Mouse (Mus musculus) stomach, embryonic 15.5 days (tissue): ENCODE measurements around the gene Iqcf3. TPM values are rescaled to one million over a fixed set of nuclear protein-coding genes. Genes with fewer than 3 reads are reported as not detected.

Experiments used
- ATAC-seq: fragments of 200-750 bp; cut with Nextera tagmentation; 2 replicates; pipeline ENCODE4 v1.8.0; 2017; ENCODE audit warnings: low read depth, moderate number of reproducible peaks, moderate TSS enrichment; ENCODE audit not compliant: insufficient read depth, low FRiP score
- H3K27ac ChIP-seq: fragments of 300-500 bp; sonication (generic); 2 replicates; pipeline ENCODE4 v1.5.1; 2015; ENCODE audit warnings: mild to moderate bottlenecking, inconsistent platforms
- H3K27me3 ChIP-seq: fragments of 300-500 bp; sonication (generic); replicated peaks from 2 replicates; pipeline ENCODE4 v1.6.1; 2015; ENCODE audit warnings: inconsistent platforms
- H3K36me3 ChIP-seq: fragments of 300-500 bp; sonication (generic); 2 replicates; pipeline ENCODE4 v1.6.1; 2015; ENCODE audit warnings: inconsistent platforms
- H3K4me1 ChIP-seq: fragments of 300-500 bp; sonication (generic); 2 replicates; pipeline ENCODE4 v1.6.1; 2015; ENCODE audit warnings: inconsistent platforms
- H3K4me2 ChIP-seq: fragments of 300-500 bp; sonication (generic); 2 replicates; pipeline ENCODE4 v1.6.1; 2015; ENCODE audit warnings: mild to moderate bottlenecking, inconsistent platforms
- H3K4me3 ChIP-seq: fragments of 300-500 bp; sonication (generic); replicated peaks from 2 replicates; pipeline ENCODE4 v1.5.1; 2015; ENCODE audit warnings: inconsistent platforms
- H3K9ac ChIP-seq: fragments of 300-500 bp; sonication (generic); 2 replicates; pipeline ENCODE4 v1.6.1; 2015; ENCODE audit warnings: inconsistent platforms
- H3K9me3 ChIP-seq: fragments of 300-500 bp; sonication (generic); 2 replicates; pipeline ENCODE4 v1.6.1; 2016; ENCODE audit warnings: inconsistent platforms
- WGBS: fragments of 180-500 bp; shearing (Covaris S2); methylation state at CpG from one replicate; pipeline ENCODE4 v1.1.7; 2015; 5-methylcytosine and 5-hydroxymethylcytosine counted together
- polyA plus RNA-seq: library from polyadenylated mRNA; unstranded; fragments of >200 nt; fragmentation: Nextera tagmentation; extraction: Ambion mirVana; gene quantifications from 2 replicates; pipeline ENCODE4 v1.2.1, GENCODE M21; 2015

The Iqcf3 gene
- polyA plus RNA-seq, 1 experiment from 2014 or later, result not detected

DNA sequence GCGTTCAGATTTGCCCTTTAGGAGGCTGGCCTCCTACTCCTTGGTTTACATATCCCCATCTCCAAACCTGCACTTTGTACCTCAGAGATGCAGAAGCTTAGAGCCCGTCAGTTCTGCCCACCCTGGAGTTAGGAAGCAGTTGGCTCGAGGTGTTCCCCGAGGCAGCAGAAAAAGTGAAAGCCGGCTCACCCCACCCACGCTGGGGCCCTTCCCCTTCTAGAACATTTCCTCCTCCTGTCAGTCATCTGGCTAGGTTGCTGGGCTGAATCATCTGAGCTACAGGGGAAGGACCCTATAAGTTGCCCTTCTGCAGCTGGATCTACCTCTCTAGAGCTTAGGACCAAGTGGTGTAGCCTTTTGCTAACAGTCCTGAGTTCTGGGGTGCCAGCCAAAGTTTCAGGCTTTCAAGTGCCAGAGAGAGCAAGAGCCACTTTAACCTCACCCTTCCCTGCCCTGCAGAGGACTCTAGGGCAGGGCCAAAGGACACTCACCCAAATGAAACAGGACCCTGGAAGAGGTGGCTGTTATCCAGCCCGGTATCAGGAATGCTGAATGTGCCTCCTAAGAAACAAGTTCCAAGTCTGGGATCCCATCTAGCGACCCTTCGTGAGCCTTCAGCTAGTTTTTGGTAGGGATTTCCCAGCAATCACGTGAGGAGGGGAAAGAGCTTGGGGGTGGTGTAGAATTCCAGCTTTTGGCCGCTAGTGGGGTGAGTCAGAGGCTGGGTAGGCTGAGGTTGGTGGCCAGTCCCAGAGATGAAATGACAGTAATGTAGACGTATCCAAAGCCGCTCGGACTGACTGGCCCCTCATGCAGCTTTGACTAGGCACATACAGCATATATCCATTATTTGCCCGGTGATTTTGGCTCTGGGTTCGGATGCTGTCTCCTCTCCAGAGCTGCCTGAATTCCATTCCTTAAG is 85.2 kb downstream of the Iqcf3 start:
- Histone ChIP-seq H3K4me3 (peak overlapping the region; percentile 26), H3K9ac (0 out of 2 replicates have a peak overlapping the region, but pooled peaks have one; percentile 2), H3K4me1 (peaks cover 53% of the 10 kb centered on the region), H3K36me3 (peaks cover 5% of the 10 kb centered on the region; the same call in 1 of the 2 replicates), H3K27me3 (no peaks in the 10 kb centered on the region), H3K4me2 (peak overlapping the region; percentile 57), H3K27ac (peak overlapping the region; percentile 83), H3K9me3 (no peaks in the 10 kb centered on the region)
- peak; percentile 20 for ATAC-seq
- WGBS, result 21% methylated on average over 16 of the region's 16 CpGs

DNA sequence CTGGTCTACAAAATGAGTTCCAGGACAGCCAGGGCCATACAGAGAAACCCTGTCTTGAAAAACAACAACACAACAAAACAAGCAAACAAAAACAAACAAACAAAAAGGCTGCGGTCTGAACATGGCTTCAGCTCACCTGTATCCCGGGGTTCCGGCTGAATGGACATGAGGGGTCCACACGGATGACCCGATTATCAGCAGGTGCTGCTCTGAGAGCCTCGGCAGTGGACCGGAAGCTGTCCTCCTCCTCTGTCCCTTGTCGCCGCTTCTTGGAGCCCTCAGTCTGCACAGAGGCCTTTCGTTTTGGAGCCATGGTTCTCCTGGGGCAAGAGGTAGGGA is 85.8 kb downstream of the Iqcf3 start, which contains the start of gene Rrp9:
Gene Rrp9, plus strand, starts transcription at position 301 of the 339 bp plus-strand sequence.
- Histone ChIP-seq H3K9ac (0 out of 2 replicates have a peak within 1 kb of the TSS, but pooled peaks have one; percentile 2), H3K36me3 (peaks cover under 1% of the 10 kb centered on the region; the same call in 1 of the 2 replicates), H3K4me2 (peak within 1 kb of the TSS; percentile 57), H3K4me3 (peak within 1 kb of the TSS; percentile 26), H3K27me3 (no peaks in the 10 kb centered on the region), H3K4me1 (peaks cover 53% of the 10 kb centered on the region), H3K9me3 (no peaks in the 10 kb centered on the region), H3K27ac (peak within 1 kb of the TSS; percentile 83)
- ATAC-seq, result no peak
- WGBS, result 85% methylated on average over 10 of the region's 10 CpGs

DNA sequence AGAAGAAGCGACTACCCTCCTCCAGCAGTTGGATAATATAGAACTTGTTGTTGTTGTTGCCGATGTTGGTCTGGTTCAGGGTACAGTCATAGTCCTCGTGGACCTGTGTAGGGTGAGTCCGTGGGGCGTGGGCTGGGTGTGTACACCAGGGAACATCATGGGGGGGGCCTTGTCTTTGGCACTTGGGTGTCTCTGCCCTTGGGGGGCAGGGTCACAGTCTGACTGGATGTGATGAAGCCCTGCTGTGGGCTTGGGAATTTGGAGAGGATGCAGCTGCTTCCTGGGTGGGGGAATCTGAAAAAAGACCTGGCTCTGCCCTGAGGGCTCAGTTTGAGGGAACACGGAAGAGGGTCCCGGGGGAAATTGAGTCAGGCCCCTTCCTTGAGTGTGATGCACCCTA is 86.4 kb downstream of the Iqcf3 start:
- 0 out of 2 replicates have a peak overlapping the region, but pooled peaks have one; percentile 57 for H3K4me2 ChIP-seq
- H3K9me3 ChIP-seq, result no peaks in the 10 kb centered on the region
- no peaks in the 10 kb centered on the region for H3K27me3 ChIP-seq
- no peak for ATAC-seq
- H3K4me1 ChIP-seq, result peaks cover 53% of the 10 kb centered on the region
- H3K9ac ChIP-seq, result no peak overlapping the region
- H3K4me3 ChIP-seq, result no peak overlapping the region
- no peak overlapping the region for H3K27ac ChIP-seq
- no peaks in the 10 kb centered on the region for H3K36me3 ChIP-seq
- WGBS, result 63% methylated on average over 7 of the region's 7 CpGs

DNA sequence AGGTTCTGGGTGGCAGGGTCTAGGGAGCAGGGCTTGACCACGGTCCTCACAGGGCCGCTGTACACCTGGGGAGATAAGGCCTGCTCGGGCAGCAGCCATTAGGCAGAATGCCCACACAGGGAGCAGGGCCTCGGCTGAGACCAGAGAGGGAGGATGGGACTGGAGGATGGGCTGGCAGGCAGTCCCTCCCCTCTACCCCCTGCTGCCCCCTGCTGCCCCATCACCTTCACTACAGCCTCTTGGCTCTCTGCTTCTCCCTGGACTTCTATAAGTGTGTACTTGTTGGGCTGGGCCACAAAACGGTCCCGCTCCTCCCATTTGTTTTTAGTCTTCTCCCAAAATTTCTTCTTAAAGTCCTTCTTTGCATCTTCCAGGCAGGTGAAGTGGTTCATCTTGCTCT is 87.0 kb downstream of the Iqcf3 start:
- ATAC-seq, result no peak
- no peak overlapping the region for H3K4me3 ChIP-seq
- peaks cover 53% of the 10 kb centered on the region for H3K4me1 ChIP-seq
- no peak overlapping the region for H3K9ac ChIP-seq
- H3K9me3 ChIP-seq, result no peaks in the 10 kb centered on the region
- no peaks in the 10 kb centered on the region for H3K27me3 ChIP-seq
- no peak overlapping the region for H3K27ac ChIP-seq
- H3K4me2 ChIP-seq, result 0 out of 2 replicates have a peak overlapping the region, but pooled peaks have one; percentile 8
- no peaks in the 10 kb centered on the region for H3K36me3 ChIP-seq
- 10% methylated on average over 6 of the region's 6 CpGs for WGBS

DNA sequence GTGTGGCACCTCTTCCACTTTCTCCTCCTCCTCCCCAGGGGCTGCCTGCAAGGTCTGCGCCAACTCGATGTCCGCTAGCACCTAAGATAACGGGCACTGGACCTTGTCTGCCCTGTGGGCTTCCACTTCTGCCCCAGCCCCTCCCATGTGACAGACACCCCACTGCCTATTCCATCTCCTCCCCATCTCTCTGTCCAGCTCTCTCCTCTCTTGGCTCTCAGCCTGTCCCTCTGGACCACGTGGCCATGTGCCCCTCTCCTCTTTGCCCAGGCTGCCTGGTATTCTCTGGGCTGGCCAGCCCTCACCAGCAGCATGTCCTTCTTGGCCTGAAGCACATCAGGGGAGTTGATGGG is 87.7 kb downstream of the Iqcf3 start:
- peaks cover 50% of the 10 kb centered on the region for H3K4me1 ChIP-seq
- no peaks in the 10 kb centered on the region for H3K36me3 ChIP-seq
- no peak overlapping the region for H3K27ac ChIP-seq
- ATAC-seq, result no peak
- no peak overlapping the region for H3K9ac ChIP-seq
- H3K9me3 ChIP-seq, result no peaks in the 10 kb centered on the region
- H3K4me3 ChIP-seq, result no peak overlapping the region
- 75% methylated on average over 5 of the region's 5 CpGs for WGBS
- H3K4me2 ChIP-seq, result no peak overlapping the region
- H3K27me3 ChIP-seq, result no peaks in the 10 kb centered on the region

DNA sequence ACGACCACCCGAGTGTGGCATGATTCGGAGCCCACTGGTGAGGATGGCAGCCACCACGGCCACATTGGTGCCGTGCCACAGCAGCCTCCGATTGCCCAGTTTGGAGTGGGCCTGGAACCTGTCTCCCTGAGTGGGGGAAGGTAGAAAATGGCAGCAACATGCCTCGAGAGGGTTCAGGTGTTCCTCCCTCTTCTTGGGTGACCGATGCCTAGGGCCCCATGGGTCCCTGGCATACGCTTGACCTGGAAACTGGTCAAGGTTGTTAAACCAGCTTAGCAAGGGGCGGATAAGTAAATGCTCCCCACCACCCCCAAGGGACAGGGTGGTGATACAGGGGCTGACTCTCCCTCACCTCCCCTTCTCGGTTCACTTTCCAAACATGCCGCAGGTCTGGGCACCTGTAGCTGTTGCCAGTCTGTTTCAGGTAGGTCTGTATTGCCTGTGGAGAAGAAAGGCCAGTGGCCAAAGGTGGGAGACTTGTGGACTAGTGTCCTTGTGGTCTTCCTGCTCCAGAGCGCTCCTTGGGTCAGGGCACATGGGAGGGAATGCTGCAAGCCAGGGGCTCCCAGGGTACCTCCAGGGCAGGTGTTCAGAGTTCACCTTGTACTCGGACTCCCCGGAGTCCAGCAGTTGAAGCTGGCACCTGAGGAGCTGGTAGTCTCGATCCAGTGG is 88.2 kb downstream of the Iqcf3 start:
- H3K9me3 ChIP-seq, result no peaks in the 10 kb centered on the region
- no peak overlapping the region for H3K4me2 ChIP-seq
- WGBS, result 87% methylated on average over 16 of the region's 16 CpGs
- no peaks in the 10 kb centered on the region for H3K27me3 ChIP-seq
- no peak overlapping the region for H3K9ac ChIP-seq
- no peaks in the 10 kb centered on the region for H3K36me3 ChIP-seq
- no peak for ATAC-seq
- H3K4me1 ChIP-seq, result peaks cover 47% of the 10 kb centered on the region
- H3K27ac ChIP-seq, result no peak overlapping the region
- H3K4me3 ChIP-seq, result no peak overlapping the region

DNA sequence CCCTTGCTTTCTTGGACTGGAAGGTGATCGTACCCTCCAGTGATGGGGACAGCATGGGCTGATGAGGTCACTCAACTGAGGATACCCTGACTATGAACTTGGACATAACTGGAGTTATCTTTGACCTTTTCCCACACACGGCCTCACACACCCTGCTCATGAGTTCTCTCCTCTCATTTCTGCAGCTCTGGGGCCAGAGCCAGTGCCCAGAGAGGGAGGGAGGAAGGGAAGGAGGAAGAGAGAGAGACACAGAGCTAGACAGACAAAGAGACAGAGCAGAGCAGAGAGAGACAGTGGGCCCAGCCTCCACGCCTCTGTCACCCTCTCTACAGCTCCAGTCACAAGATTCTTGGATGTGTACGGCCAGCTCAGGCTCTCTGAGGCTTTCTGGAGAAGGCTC is 89.1 kb downstream of the Iqcf3 start:
- Histone ChIP-seq H3K4me2 (no peak overlapping the region), H3K4me1 (peaks cover 41% of the 10 kb centered on the region), H3K4me3 (no peak overlapping the region), H3K9me3 (no peaks in the 10 kb centered on the region), H3K27ac (peak overlapping the region; percentile 1; the same call in 1 of the 2 replicates), H3K36me3 (no peaks in the 10 kb centered on the region), H3K27me3 (no peaks in the 10 kb centered on the region), H3K9ac (no peak overlapping the region)
- no peak for ATAC-seq
- 63% methylated on average over 4 of the region's 4 CpGs for WGBS

DNA sequence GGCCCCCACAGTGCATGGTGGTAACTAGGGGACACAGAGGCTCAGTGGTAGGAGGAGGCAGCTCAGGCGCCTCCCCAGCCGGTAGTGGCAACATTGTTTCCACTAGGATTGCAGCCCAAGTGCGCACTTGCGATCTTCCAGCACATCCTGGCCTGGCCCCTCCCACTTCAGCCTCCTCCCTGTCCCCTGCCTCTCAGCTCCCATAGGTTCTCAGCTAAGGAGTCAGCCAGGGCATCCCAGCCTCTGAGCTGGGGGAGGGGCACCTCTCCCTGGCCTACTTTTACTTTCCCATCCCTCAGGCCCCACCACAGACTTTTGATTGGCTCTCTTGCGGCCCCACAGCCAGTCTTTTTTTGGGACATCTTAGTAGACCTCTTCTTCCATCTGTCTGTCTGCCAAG is 89.5 kb downstream of the Iqcf3 start:
- Histone ChIP-seq H3K4me3 (no peak overlapping the region), H3K27ac (no peak overlapping the region), H3K4me2 (peak overlapping the region; percentile 42), H3K9ac (no peak overlapping the region), H3K27me3 (no peaks in the 10 kb centered on the region), H3K9me3 (no peaks in the 10 kb centered on the region), H3K4me1 (peaks cover 41% of the 10 kb centered on the region), H3K36me3 (no peaks in the 10 kb centered on the region)
- ATAC-seq, result no peak
- WGBS, result 14% methylated on average over 5 of the region's 5 CpGs

DNA sequence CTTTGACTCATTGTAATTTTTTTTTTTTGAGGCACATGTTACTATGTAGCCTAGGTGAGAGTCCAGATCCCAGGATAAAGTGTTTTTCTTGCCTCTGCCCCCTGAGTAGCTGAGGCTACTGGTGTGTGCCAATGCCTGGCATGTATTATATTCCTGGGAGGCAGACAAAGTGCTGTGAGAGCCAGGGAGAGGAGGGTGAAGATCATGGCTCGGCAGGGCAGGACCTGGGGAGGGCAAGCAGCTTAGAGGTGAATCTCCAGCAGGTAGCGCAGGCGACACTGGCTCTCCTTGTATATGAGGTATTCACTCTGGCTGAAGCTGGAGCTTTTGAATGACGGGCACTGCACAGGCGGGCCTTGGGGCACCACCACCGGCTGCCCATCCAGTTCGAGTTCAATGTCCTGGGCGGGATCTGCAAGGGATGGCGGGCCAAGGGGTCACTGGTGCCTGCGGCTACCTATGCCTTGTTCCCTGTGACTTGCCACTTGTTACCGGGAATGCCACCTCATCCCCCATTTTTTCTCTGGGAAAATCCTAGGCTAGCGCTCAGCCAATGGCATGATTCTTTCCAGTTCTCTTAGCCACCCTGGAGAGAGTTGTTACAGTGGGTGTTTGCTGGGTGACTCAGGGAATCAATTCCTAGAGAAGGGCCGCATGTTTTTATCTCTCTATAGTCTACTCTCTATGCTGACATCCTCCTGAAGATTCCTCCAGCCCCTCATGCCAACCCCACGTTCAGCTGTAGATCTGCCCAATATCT is 90.3 kb downstream of the Iqcf3 start:
- H3K27ac ChIP-seq, result no peak overlapping the region
- H3K36me3 ChIP-seq, result no peaks in the 10 kb centered on the region
- H3K27me3 ChIP-seq, result no peaks in the 10 kb centered on the region
- peak overlapping the region; percentile 42 for H3K4me2 ChIP-seq
- no peaks in the 10 kb centered on the region for H3K9me3 ChIP-seq
- no peak for ATAC-seq
- 67% methylated on average over 14 of the region's 14 CpGs for WGBS
- H3K9ac ChIP-seq, result no peak overlapping the region
- H3K4me3 ChIP-seq, result no peak overlapping the region
- H3K4me1 ChIP-seq, result peaks cover 36% of the 10 kb centered on the region

DNA sequence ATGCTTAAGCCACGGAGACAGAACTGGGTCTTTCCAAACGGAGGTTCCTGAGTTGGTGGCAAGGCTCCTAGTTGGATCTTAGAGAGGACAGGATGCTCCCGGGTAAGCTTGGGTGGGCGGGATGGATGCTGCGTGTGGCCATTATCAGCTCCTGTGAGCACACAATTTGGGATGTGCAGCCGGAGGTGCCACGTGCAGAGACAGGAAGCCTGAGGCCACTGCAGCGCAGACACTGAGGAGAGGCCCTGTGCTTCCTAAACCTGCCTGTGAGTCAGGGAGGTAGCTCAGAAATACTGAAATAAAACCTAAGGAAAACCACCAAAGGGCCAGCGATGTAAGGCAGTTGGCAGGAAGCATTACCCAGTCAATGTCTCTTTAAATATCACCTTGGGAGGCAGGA is 91.7 kb downstream of the Iqcf3 start:
- no peaks in the 10 kb centered on the region for H3K36me3 ChIP-seq
- H3K4me1 ChIP-seq, result peaks cover 27% of the 10 kb centered on the region
- no peak overlapping the region for H3K9ac ChIP-seq
- no peak overlapping the region for H3K4me2 ChIP-seq
- WGBS, result 58% methylated on average over 9 of the region's 9 CpGs
- 0 out of 2 replicates have a peak, but pooled peaks cover 5% of the 10 kb centered on the region for H3K27me3 ChIP-seq
- H3K9me3 ChIP-seq, result no peaks in the 10 kb centered on the region
- no peak for ATAC-seq
- no peak overlapping the region for H3K4me3 ChIP-seq
- H3K27ac ChIP-seq, result 0 out of 2 replicates have a peak overlapping the region, but pooled peaks have one; percentile 8

DNA sequence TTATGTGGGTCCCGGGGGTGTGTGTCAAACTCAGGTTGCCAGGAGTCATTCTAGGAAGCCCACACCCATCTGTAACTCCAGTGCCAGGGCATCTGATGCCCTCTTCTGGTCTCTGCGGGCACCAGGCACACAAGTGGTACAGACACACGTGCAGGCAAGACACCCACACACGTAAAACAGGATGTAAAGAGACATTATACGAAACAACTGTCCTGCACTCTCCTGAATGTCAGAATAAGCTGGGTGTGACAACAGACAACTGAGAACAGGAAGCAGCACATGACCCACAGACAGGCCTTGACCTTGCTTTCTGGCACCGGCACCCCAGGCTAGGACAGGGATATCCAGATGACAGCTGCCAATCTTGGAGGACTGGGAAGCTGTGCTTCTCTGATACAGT is 92.1 kb downstream of the Iqcf3 start:
- no peak for ATAC-seq
- Histone ChIP-seq H3K4me3 (no peak overlapping the region), H3K27ac (no peak overlapping the region), H3K36me3 (no peaks in the 10 kb centered on the region), H3K9me3 (no peaks in the 10 kb centered on the region), H3K4me2 (no peak overlapping the region), H3K4me1 (peaks cover 27% of the 10 kb centered on the region), H3K27me3 (peaks cover 6% of the 10 kb centered on the region; the same call in 1 of the 2 replicates), H3K9ac (no peak overlapping the region)
- 62% methylated on average over 6 of the region's 6 CpGs for WGBS
